Mouse (Mus musculus) kidney, embryonic 14.5 days (tissue): ENCODE results near the gene Acer3. TPM values are rescaled to one million over a fixed set of nuclear protein-coding genes. Genes with fewer than 3 reads are reported as not detected.
A peak's percentile ranks its signal among the peaks of the same experiment; 100 is the strongest.
"Not testable (repeated sequence)": the region's sequence is repeated elsewhere in the genome, so short reads cannot be mapped to it uniquely, and the experiment has no call there.

ENCODE experiments used
- ATAC-seq: fragments of 200-750 bp; cut with Nextera tagmentation; 2 replicates; pipeline ENCODE4 v1.8.0; 2017; ENCODE audit warnings: moderate number of reproducible peaks, mild to moderate bottlenecking, moderate TSS enrichment, moderate library complexity; ENCODE audit not compliant: low FRiP score, low TSS enrichment
- H3K27ac ChIP-seq: fragments of 300-500 bp; sonication (generic); 2 replicates; pipeline ENCODE4 v1.5.1; 2014; ENCODE audit warnings: low read depth, mild to moderate bottlenecking, low read length, moderate library complexity, mixed read lengths
- H3K27me3 ChIP-seq: fragments of 300-500 bp; sonication (generic); 2 replicates; pipeline ENCODE4 v1.6.1; 2014; ENCODE audit warnings: mild to moderate bottlenecking, low read length; ENCODE audit not compliant: control insufficient read depth, insufficient read depth
- H3K36me3 ChIP-seq: fragments of 300-500 bp; sonication (generic); 2 replicates; pipeline ENCODE4 v1.6.1; 2014; ENCODE audit warnings: low read length, mixed read lengths; ENCODE audit not compliant: control insufficient read depth, insufficient read depth
- H3K4me1 ChIP-seq: fragments of 300-500 bp; sonication (generic); 2 replicates; pipeline ENCODE4 v1.6.1; 2014; ENCODE audit warnings: low read length, mixed read lengths; ENCODE audit not compliant: control insufficient read depth, insufficient read depth
- H3K4me2 ChIP-seq: fragments of 300-500 bp; sonication (generic); replicated peaks from 2 replicates; pipeline ENCODE4 v1.6.1; 2014; ENCODE audit warnings: low read depth, mild to moderate bottlenecking, low read length
- H3K4me3 ChIP-seq: fragments of 300-500 bp; sonication (generic); 2 replicates; pipeline ENCODE4 v1.5.1; 2014; ENCODE audit warnings: mild to moderate bottlenecking, low read length
- H3K9ac ChIP-seq: fragments of 300-500 bp; sonication (generic); 2 replicates; pipeline ENCODE4 v1.6.1; 2014; ENCODE audit warnings: low read depth, mild to moderate bottlenecking, low read length, moderate library complexity
- H3K9me3 ChIP-seq: fragments of 300-500 bp; sonication (generic); 2 replicates; pipeline ENCODE4 v1.6.1; 2016; ENCODE audit warnings: low read length; ENCODE audit not compliant: control insufficient read depth
- WGBS: fragments of 180-500 bp; shearing (Covaris S2); extraction: QIAGEN DNeasy Blood & Tissue Kit; methylation state at CpG from one replicate; pipeline ENCODE4 v1.1.7; 2014; 5-methylcytosine and 5-hydroxymethylcytosine counted together
- polyA plus RNA-seq: library from polyadenylated mRNA; unstranded; fragments of >200 nt; fragmentation: Nextera tagmentation; extraction: Ambion mirVana; gene quantifications from 2 replicates; pipeline ENCODE4 v1.2.1, GENCODE M21; 2014

The Acer3 gene
- polyA plus RNA-seq, 1 experiment from 2014 or later: 25.6 TPM

DNA sequence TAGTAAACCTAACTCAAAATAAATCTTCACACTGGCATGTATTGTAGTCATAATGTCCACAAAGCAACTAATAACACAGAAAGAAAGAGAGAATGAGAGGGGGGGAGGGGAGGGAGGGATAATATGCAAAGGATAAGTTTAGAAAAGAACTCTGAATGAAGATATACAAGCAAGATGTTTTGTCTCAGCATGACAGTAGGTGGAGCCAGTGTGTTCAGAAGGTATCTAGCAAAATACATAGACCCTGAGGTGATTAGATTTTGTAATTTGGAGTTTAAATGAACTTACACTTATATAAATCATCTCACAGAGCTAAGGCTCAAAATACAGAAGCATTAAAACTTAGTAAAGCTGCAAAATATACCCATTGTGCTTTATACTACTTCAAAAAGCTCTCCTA is 44.7 kb downstream of the Acer3 start:
- Histone ChIP-seq H3K4me1 (no peaks in the 10 kb centered on the region), H3K4me2 (no peak overlapping the region), H3K36me3 (no peaks in the 10 kb centered on the region), H3K4me3 (no peak overlapping the region), H3K27me3 (no peaks in the 10 kb centered on the region), H3K27ac (no peak overlapping the region), H3K9me3 (no peaks in the 10 kb centered on the region), H3K9ac (no peak overlapping the region)
- no peak for ATAC-seq

DNA sequence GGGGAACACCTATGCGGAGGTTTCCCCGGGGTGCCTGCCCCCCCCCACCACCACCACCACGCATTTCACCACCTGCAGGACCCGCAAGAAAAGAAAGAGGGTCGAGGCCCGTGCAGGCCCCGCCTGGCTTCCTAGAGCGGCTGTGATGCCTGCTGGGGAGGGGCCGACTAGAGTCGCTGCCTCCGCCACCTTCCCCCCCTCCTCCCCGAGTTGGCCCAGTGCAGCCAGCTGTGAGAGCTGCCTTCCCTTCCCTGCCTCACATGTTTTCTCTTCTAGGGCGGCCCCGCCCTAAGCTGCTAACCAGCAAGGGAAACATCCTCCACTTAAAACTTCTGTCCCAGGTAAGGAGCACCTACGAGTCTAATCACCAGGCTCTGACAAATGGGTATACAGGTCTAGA is 52.8 kb downstream of the Acer3 start:
- H3K4me1 ChIP-seq, H3K36me3 ChIP-seq, H3K27ac ChIP-seq, H3K4me2 ChIP-seq, H3K27me3 ChIP-seq, ATAC-seq, H3K9me3 ChIP-seq: not testable (repeated sequence)
- WGBS: 46% methylated on average over 11 of the region's 15 CpGs
- H3K4me3 ChIP-seq: peak overlapping the region; percentile 16
- 0 out of 2 replicates have a peak overlapping the region, but pooled peaks have one; percentile 28 for H3K9ac ChIP-seq

DNA sequence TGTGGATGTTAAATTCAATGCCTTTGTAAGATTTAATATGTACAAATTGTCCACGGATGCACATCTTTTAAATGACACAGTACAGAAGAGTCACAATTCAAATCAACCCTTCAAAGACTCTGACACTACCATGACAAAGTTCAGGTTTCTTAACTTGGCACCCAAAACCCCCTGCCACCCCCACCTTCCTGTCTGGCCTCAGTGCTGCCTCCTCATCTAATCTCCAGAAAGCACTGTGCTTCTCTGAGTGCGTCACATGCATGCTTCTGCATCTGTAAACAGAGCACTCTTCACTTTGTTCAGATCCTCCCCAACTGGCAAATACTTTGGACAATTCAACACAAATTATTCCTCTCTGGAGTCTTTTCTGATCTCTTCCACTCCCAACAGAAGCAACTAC is 68.5 kb downstream of the Acer3 start:
- ATAC-seq: no peak
- WGBS: 94% methylated on average over 2 of the region's 2 CpGs
- H3K36me3 ChIP-seq: no peaks in the 10 kb centered on the region; the same call in 1 of the 2 replicates

DNA sequence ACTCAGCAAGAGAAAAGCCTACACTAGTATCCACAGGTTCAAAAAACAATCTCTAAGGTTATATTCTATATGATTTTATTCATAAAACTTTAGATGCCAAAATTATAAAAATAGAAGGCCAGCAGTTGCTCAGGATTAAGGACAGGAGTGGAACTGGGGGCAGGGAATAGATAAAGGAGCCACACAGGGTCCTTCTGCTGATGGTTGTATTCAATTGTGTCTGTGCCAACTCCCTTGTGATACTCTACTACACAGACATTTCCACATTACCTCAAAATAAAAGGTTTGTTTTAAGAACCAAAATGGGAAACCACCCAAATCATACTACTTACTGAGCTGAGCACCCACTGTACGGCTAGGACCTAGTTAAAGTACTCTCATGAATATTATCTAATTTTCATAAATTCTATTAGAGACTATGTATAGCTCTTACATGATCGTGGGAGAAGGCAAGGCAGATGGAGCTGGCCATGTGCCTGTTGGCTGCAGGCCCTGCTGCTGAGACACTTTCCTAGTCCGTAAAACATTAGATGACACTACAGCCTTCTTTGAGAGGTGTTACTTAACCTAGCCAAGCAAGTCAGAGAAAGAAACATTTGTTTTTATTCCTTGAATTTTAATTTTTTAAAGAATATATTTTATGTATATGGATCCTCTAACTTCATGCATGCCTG is 84.2 kb downstream of the Acer3 start:
- H3K9me3 ChIP-seq: no peaks in the 10 kb centered on the region

More for the DNA sequence above, 68.5 kb downstream of the Acer3 start:
- Histone ChIP-seq H3K4me1 (no peaks in the 10 kb centered on the region), H3K9ac (no peak overlapping the region), H3K27me3 (no peaks in the 10 kb centered on the region), H3K27ac (no peak overlapping the region), H3K4me2 (no peak overlapping the region), H3K4me3 (no peak overlapping the region), H3K9me3 (no peaks in the 10 kb centered on the region)

DNA sequence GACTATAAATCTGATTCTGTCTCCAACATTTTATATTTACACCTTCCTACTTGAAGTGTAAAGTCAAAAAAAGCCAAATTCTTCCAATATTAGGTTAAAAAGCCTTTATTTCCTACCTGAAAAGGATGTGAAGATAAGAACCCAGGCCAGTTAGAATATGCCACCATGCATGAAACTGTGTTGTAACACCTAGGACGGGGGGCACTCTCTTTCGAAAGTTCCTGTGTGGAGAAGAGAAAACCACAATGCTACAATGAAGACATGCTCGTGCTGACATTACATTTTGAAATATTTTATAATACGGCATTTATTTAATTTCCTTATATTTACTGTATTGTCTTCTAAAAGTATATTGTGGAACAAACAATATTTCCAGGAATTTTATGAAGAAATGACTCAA is 97.2 kb downstream of the Acer3 start:
- H3K4me1 ChIP-seq: no peaks in the 10 kb centered on the region
- no peak for ATAC-seq
- no peaks in the 10 kb centered on the region for H3K9me3 ChIP-seq
- H3K4me3 ChIP-seq: no peak overlapping the region
- no peak overlapping the region for H3K27ac ChIP-seq
- WGBS: 93% methylated on average over 4 of the region's 4 CpGs
- H3K36me3 ChIP-seq: no peaks in the 10 kb centered on the region; the same call in 1 of the 2 replicates
- no peak overlapping the region for H3K9ac ChIP-seq
- no peak overlapping the region for H3K4me2 ChIP-seq
- no peaks in the 10 kb centered on the region for H3K27me3 ChIP-seq

More for the DNA sequence above, 84.2 kb downstream of the Acer3 start:
- Histone ChIP-seq H3K27me3 (no peaks in the 10 kb centered on the region), H3K36me3 (no peaks in the 10 kb centered on the region), H3K9ac (no peak overlapping the region), H3K4me3 (no peak overlapping the region), H3K4me2 (no peak overlapping the region), H3K4me1 (no peaks in the 10 kb centered on the region), H3K27ac (no peak overlapping the region)
- no peak for ATAC-seq
- WGBS: 88% methylated on average over 3 of the region's 3 CpGs

DNA sequence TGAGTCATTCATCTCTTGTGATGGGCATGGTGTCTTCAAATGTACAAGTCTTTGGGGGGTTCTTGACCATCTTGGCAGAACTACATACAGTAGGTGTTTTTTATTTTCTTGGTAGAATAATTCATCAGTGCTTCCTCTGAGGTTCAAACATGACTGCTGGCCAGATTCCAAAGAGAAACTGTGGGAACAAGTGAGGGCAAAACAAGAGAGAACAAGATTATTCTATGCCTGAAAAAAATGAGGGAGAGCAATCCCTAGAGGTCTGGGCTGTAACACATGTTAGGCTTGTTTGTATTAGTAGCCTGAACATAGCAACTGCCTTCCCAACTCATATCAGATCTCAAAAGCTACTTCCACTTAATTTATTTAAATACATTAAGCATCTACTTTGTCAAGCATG is 104.3 kb downstream of the Acer3 start:
- ATAC-seq: no peak
- Histone ChIP-seq H3K27me3 (no peaks in the 10 kb centered on the region), H3K9ac (no peak overlapping the region), H3K4me3 (no peak overlapping the region), H3K4me2 (no peak overlapping the region), H3K9me3 (no peaks in the 10 kb centered on the region), H3K4me1 (no peaks in the 10 kb centered on the region), H3K27ac (no peak overlapping the region), H3K36me3 (no peaks in the 10 kb centered on the region)

DNA sequence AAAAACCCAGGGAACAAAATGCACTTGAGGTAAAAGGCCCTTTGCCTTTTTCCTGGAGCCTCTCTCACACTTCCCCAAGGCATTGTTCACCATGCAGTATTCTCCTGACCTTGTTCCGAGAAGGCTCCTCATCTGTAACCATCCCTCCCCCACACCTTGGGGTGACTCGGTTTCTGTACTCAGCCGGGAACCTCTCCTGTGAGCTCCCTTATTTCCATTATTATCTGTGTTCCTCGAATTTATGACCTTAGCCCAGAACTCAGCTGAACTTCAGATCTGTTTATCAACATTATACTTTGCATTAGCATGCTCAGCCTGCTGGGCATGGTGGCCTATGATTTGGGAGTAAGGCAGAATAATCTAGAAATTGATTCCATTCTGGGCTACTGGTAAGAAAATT is 118.1 kb downstream of the Acer3 start:
- Histone ChIP-seq H3K9ac (no peak overlapping the region), H3K4me3 (no peak overlapping the region), H3K27me3 (no peaks in the 10 kb centered on the region), H3K27ac (no peak overlapping the region), H3K9me3 (no peaks in the 10 kb centered on the region), H3K4me2 (no peak overlapping the region), H3K4me1 (no peaks in the 10 kb centered on the region), H3K36me3 (no peaks in the 10 kb centered on the region)
- WGBS: 76% methylated on average over 4 of the region's 4 CpGs
- ATAC-seq: no peak

DNA sequence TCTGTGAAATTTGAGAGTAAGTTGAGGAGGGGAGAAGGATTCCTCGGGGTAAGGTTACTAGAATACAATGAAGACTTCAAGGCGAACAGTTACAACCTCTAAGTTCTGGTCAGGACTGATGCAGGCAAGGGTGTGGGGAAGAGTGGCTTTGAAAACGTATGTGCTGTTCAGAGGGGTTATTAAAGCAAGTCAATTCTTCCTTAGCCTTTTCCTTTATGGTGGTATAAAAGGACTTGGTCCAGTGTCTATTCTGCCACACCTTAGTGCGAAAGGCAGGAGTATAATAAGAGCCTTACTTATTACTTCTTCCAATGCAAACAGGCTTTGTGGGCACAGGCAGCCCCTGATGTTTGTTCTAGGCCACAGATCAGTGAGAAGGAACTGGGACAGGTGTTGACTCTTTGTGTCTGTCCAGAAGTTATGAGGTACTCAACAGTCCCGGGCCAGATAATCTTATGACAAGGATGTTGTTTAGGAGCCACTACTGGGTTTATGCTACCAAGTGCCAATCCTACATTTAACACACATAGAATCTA is 119.4 kb downstream of the Acer3 start:
- no peaks in the 10 kb centered on the region for H3K36me3 ChIP-seq

DNA sequence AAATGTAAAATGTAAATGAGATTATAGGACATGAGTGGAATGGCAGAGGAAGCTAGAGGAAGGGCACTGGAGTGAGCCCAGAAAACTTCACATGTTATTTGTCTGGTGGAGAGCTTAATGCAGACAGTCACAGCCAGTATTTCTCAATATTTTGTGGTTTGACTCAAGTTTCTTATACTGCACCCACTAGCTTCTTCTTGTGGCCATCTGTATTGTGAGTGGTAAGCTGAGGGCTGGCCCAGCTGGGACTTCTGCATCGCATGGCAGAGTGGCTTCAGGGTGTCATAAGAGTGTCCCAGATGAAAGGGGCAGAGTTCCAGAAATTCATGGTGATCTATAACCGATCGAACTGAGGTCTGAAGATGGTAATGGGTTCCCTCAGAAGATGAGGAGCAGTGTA is 120.6 kb downstream of the Acer3 start:
- Histone ChIP-seq H3K4me2 (no peak overlapping the region), H3K27ac (no peak overlapping the region), H3K9me3 (no peaks in the 10 kb centered on the region), H3K36me3 (no peaks in the 10 kb centered on the region), H3K9ac (no peak overlapping the region), H3K4me1 (no peaks in the 10 kb centered on the region), H3K27me3 (peaks cover 3% of the 10 kb centered on the region; the same call in 1 of the 2 replicates), H3K4me3 (no peak overlapping the region)
- 84% methylated on average over 3 of the region's 3 CpGs for WGBS
- no peak for ATAC-seq

More for the DNA sequence above, 119.4 kb downstream of the Acer3 start:
- WGBS: 65% methylated on average over 5 of the region's 5 CpGs
- no peak for ATAC-seq
- Histone ChIP-seq H3K9ac (no peak overlapping the region), H3K4me3 (no peak overlapping the region), H3K27ac (no peak overlapping the region), H3K9me3 (no peaks in the 10 kb centered on the region), H3K27me3 (no peaks in the 10 kb centered on the region), H3K4me1 (no peaks in the 10 kb centered on the region), H3K4me2 (no peak overlapping the region)
